Mouse (Mus musculus) mesoderm, embryonic 11.5 days (tissue): ENCODE data around the gene Gm5269.

Source experiments
- DNase-seq: peaks from one replicate; pipeline ENCODE4 v3.0.0-alpha.2; 2012; ENCODE audit warnings: low read depth, low spot score

The Gm5269 gene

DNA sequence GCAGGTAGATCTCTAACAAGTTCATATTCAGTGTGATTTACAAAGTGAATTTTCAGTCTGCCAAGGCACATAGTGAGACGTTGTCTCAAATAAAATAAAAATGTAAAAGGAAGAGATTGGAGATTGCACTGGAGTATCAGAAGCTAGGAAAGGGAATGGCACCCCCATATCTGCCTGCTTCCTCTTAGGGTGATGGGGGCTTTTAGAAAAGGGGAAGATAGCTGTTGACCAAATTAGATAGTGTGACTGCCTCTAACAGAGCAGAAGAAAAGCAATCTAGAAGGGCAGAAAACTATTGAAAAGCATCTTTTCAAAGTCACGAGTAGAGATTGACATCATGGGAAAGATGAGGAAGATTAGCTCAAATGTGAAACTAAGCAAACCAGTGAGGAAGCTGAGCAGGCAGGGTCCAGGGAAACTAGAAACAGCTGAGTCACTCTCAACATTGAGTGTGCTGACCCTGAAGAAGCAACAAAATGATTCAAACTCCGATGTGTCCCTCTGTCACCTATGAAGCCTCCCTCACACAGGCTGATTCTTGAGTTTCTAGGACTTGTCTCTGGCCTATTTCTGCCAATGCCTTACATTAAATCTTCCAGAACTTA lies 8.7 kb downstream of the Gm5269 start:
- DNase-seq = no peak

DNA sequence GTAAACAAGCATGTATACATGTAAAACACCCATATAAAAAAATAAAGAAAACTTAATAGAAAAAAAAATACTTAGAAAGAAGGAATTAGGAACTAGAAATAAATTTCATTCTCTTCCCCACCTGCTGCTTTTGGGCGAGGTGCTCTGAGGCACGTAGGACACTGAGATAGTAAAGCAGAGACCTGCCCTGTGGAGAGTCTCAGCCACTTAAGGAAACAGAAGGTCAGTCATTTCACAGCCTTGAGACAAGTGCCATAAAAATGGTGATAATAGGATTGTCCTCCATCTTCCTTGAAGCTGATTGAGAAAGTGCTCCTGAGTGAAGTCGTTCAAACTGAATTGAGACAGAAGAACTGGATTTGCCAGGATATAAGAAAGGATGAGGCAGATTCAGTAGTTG lies 12.6 kb downstream of the Gm5269 start:
- no peak for DNase-seq

DNA sequence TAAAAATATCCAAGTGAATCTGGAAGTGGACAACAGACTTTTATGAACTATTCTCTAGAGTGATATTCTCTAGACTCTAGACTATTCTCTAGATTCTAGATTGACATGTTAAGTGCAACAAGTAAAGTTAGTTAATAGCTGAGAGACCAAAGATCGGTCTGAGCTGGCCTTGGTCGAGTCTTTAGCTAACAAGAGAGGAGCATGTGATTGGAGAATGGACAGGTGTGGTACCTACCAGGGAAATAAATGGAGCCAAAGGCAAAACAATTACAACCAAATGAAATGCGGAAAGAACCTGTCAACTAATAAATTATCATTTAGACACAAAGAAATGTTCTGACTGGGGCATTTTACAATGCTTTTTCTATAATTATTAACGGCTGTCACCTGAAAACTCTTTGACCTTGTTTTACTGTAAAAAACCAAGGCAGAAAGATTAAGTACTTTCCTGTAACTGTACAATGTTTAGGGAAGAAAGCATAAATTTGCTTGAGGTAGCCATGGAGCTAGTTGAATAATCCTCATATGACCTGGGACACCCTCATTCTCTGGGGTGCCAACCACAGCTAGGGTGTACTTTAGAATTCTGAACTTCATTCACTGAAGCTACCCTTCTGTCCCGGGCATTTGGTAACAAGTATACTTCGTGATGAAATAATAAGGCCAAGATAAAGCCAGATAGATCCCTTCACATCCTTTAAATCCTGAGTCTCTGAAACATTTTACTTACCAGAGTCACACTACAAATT lies 13.4 kb downstream of the Gm5269 start:
- DNase-seq = no peak

DNA sequence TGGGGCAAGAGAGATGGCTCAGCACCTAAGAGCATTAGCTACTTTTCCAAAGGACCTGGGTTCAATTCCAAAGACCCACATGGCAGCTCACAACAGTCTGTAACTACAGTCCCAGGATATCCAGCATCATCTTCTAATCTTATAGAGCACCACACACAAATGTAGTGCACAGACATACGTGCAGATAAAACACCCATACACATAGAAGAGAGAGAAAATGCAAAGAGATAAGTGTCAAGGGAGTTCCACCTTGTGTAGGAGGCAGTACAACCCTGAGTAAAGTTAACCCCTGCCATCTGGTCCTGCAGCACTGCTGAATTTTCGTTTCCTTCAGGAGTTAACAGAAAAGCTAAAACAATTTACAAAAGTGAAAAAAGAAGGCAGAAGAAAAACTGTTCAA lies 14.4 kb downstream of the Gm5269 start:
- DNase-seq = no peak

DNA sequence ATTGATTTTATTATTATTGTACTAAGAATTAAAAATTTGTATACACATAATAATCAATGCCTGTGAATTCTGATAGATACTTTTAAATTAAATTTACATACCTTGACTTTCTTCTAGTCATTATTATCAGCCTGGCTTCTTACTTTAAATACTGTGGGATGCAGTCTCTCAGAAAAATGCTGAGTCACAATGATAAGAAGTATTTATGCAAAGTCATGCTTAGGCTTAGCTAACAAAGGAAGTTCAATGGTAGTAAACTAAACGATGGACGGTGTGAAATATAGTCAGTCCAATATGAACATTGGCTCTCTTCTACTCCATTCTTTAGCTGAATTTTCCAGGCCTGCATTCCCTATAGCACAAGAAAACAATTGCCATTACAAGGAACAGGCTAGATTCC lies 16.8 kb downstream of the Gm5269 start:
- DNase-seq = no peak

DNA sequence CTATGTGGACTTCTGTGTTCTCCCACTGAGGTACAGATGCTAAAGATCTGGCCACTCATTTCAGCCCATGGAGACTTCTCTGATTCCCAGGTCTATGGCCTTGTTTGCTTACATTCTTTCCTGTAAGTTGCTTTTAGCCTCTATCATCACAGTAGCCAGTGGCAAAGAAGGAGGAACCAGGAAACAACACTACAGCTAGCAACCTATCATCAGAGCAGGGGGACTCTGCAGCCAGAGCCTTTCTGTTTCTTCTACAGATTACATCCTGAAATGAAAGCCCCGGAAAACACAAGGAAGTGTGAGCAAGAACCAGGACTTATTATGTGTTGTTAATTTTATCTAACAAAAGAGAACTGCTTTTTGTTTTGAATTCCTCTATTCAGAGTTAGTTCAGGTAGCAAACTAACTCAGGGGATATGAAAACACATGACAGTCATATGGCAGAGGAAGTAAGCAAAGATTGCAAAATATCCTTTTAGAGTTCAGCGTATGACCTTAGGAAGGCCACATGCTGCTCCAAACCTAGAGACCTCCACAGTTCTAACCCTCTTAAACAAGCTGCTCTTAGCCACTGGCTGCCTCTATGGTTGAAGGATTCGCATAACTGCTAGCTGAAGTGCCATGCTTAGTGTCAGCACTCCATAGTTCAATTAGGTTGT lies 21.5 kb downstream of the Gm5269 start:
- no peak for DNase-seq

DNA sequence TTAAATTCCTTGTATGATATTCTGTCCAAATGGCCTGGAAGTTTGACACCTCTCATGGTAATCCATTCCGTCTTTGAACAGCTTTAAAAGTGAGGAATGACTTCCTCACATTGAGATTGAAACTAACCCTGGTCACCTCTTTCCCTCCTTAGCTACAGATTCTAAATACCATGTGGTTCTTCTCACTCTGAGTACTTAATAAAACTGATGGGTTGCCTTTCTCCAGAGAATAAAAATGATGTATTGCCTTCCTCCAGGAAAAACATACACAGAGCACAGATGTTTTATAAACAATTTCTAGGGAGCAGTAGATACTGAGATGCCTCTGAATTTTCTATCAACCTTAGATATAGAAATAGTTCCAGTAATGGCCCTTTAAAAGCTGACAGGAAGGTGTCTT lies 22.0 kb downstream of the Gm5269 start:
- no peak for DNase-seq

DNA sequence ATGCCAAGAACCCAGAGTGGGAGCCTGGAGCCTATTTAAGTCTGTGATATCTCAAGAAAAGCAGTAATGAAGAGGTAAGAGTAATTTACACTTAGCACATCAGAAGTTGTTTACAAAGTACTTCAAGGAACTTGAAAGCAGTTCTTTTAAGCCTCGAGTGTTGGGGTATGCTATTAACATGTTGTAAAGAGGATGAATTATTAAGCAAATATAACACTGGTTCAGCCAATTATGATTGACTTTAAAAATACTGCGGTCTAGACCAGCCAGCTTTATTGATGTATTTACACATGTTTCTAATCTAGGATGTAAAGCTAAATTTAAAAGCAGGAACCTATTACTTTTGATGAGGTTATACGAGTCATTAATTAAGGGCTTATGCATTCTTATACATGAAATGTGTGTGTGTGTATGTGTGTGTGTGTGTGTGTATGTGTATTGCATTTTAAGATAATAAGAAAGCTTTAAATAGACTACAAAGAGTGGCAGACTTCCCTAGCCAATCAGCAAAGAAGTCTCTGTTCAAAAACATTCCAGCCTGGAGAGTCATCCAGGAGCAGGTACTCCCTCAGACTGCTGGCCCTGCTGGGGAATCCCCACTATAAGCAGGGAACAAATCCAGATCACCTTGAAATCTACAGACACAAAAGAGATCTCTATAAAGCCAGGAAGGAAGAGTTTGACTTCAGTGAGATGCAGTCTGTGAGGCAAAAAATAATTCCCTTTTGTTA lies 23.6 kb downstream of the Gm5269 start:
- no peak for DNase-seq

DNA sequence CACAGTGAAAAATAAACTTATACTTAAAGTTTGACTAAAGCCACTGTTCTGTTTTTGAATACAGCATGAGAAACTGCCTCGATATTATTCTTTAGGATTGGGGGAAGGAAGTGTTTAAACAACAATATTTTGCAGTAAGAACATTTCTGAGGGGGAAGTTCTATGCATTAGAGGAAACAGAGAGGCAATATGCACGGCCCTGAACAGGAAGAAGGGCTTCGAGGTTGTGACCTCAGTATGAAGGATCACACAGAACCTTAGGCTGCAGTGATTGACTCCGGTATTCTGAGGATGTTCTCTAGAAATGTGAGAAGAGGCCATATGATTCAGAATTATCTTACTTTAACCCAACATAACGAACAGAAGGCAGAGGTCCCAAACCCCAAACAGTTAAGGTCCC lies 24.3 kb downstream of the Gm5269 start:
- DNase-seq = no peak

DNA sequence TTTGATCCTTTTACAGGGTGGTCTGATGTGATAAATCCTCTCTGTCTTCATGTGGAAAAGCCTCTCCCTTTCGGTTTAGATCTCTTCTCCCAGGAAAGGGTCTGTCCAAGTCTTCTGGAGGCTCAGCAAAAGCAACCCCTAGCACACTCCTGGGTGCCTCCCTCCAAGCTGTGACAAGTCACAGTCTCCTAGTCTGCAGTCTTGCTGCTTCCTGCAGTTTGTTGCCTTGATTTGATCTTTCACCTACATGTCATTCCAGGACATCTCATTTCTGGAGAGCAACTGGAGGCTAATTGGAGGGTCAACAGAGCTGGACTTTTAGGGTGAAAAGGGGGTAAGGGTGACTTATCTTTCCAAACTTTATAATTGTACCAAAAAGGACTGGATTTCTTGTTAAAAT lies 24.8 kb downstream of the Gm5269 start:
- DNase-seq = no peak

DNA sequence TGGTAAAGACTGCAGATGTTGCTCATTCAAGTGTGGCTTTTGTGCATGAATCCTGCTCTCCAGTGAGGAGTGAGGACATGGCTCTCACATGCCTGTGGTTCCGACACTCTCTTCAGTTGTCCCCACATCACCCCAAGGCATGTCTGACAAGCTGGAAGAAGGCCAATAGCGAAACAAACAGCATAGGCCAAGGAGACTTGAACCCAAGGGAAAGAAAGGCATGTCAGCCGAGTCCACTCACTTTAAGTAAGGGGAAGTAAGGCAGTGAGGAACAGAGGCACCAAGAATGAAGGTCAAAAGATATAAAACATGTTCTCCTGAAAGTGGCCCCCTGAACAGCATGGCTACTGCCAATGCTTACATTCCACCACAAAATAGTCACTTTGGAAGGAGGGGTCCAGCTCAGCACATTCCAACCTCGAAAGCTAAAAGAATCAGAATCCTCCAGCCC lies 25.5 kb downstream of the Gm5269 start:
- peak; percentile 51 for DNase-seq

DNA sequence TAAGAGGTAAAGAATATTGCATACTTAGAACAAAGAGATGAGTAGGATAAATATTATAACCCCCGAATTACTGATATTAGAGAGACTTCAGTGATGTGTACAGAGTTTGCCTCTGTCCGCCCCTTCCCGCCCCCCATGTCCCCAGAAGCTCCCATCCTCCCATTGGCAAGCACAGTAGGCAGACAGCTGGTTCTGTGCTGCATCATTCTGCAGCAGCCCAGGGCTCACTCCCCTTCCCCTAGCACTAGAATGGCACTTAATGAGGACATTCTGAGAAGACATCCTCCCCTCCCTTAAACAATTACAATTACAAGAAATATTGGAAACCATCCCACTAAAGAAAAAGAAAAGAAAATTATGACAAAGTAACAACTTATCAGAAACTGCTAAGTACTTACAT lies 26.4 kb downstream of the Gm5269 start:
- DNase-seq = no peak

DNA sequence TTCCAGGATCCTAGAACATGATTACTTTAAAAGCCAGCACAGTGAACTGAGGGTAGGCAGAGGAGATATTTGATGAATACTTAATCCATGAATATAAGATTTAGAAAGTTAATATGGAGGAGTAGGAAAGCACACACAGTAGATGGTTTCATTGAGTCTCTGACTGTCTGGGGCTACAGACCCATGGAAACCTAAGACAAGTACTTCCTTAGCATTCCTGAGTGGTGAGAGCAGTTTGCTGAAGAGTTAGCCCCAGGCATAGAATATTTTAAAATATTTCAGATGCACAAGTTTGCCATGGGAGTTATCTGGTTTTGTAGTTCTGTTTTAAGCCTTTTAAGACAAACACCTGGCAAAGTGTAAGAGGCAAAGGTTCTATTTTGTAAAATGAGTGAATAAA lies 28.9 kb downstream of the Gm5269 start:
- DNase-seq = no peak

DNA sequence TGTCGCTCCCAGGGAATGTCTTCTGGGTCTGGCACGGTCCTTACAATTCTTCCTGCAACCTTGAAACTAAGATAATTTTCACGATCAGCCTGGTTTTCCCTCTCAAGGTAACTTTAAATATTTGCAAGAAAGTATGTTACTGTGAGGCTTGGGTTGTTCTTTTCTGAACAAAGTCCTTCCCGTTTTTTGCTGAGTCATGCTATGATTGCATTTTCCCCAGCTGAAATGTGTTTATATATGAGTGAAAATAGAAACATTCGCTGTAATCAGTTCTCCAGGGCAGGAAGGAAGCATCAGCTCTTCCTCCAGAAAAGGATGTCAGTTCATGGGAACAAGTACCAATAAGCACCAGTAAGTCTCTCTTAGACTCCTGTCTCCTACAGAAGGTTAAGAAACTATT lies 29.7 kb downstream of the Gm5269 start:
- DNase-seq = peak; percentile 13

DNA sequence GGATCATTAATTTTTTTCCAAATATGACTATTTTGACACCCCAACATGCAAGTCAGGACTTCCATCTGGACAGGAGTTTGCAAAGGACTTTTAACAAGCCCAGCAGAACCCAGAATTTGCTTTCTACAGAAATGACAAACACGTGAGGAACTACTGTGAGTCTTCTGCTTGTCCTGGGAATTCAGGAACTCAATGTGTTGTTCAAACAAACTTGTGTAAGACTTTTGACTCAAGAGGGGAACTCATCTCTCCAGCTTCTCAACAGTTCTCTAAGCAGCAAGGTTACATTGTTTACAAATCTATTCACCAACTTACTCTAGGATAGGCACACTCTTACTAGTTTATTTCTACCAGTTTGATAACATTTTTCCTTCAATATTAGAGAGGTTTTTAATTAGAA lies 32.0 kb downstream of the Gm5269 start:
- DNase-seq = no peak

DNA sequence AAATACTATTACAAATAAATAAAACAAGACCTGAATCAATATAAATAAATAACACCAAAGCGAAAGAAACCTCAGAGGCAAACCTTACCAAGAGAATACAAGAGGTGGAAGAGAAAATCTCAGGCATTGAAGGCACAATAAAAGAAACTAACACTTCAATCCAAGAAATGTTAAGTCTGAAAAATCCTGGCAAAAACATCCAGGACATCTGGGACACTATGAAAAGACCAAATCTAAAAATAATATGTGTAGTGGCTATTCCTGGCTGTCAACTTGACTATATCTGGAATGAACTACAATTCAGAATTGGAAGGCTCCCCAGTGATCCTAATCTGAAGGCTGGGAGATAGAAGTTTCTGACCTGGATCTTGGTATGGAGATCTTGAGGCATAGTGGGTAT lies 44.6 kb downstream of the Gm5269 start:
- DNase-seq = no peak
